Mouse (Mus musculus): ENCODE data around the gene Kxd1. TPM values are rescaled to one million over a fixed set of nuclear protein-coding genes. Genes with fewer than 3 reads are reported as not detected.

Gene Kxd1
- polyA plus RNA-seq, 1 experiment = 41.3 TPM

DNA sequence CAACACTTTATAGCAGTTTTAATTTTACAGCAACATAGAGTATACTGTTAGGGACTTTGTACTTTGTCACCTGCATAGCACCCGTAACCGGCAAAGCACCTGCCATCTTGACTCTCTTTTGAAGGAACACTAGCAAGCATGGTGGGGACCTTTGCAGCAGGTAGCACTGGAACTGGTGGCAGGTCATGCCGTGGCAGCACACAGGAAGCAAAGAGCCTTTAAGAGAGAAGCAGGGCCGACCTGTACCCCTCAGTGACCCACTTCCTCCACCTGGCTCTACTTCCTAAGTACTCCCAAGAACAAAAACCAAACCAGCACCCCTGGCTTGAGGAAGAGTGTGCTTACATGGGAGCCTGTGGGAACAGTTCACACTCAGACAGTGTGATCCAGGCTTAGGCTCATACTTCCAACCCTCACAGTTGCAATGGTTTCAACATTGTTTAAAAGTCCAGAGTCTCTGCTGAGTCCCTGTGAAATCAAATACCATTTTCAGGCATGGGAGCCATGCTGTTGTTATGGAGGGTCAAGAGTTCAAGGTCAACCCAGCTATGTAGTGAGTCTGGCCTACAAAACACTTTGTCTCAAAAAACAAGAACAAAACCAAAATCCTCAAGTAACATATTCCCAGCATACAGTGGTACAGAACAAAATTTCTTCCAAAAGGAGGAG, 27.5 kb upstream of the Kxd1 start:
- no peak for TF ChIP-seq CTCF (IDR thresholded peaks at IDR 0.05; ENCODE audit: control insufficient read depth, insufficient read depth, low read length)
- TF ChIP-seq POLR2A (IDR thresholded peaks at IDR 0.05; ENCODE audit: borderline replicate concordance, control insufficient read depth, low read depth, low read length) = no peak
- Histone ChIP-seq H3K27ac (ENCODE audit: control insufficient read depth, insufficient read depth, low read depth, low read length, poor library complexity) (no peak overlapping the region), H3K4me3 (replicated peaks; ENCODE audit: control insufficient read depth, low read depth, low read length) (no peak overlapping the region), H3K4me1 (ENCODE audit: control insufficient read depth, insufficient read depth, low read length) (peaks cover 13% of the 10 kb centered on the region)
- 47% methylated on average over 4 of the region's 4 CpGs for WGBS

DNA sequence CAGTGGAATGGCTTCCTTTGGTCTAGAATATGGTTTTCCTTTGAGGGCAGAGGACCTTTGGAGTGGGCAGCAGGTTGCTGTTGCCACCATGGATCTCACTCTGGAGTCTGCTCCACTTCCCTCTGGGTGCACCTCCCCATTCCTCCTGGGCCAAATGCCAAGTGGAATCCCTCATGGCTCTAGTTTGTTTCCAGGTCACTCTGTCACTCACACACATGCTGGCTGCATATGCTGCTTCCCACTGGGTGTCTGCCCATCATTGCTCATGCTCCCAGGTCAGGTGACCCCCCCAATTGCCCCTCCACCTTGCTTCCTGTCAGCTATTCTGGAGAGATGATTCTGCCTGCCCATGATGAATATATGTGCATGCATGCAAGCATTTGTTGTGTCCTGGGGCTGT, 26.0 kb upstream of the Kxd1 start:
- TF ChIP-seq POLR2A (IDR thresholded peaks at IDR 0.05; ENCODE audit: borderline replicate concordance, control insufficient read depth, low read depth, low read length) = no peak
- TF ChIP-seq CTCF (IDR thresholded peaks at IDR 0.05; ENCODE audit: control insufficient read depth, insufficient read depth, low read length) = no peak
- H3K4me3 ChIP-seq (replicated peaks; ENCODE audit: control insufficient read depth, low read depth, low read length) = no peak overlapping the region
- H3K4me1 ChIP-seq (ENCODE audit: control insufficient read depth, insufficient read depth, low read length) = peaks cover 12% of the 10 kb centered on the region
- H3K27ac ChIP-seq (ENCODE audit: control insufficient read depth, insufficient read depth, low read depth, low read length, poor library complexity) = no peak overlapping the region

DNA sequence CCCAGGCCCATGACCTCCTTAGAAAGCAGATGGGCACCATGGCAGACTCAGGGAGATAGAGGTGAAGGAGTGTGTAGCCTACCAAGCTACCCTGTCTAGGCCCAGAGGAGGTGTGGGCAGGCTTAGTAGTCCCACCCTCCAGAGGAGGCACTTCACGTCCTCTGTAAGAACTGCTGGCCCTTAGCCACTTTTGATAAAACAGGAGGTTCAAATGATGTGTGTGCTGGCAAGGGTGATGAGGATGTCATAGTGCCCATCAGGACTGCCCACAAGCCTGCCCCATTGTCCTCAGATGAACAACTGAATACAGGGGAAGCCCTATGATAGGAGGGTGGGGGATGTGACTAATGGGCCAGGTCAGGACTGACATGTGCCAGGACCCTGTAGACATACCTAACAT, 25.1 kb upstream of the Kxd1 start:
- no peak overlapping the region for H3K4me3 ChIP-seq (replicated peaks; ENCODE audit: control insufficient read depth, low read depth, low read length)
- peaks cover 10% of the 10 kb centered on the region; the same call in 1 of the 2 replicates for H3K4me1 ChIP-seq (ENCODE audit: control insufficient read depth, insufficient read depth, low read length)
- H3K27ac ChIP-seq (ENCODE audit: control insufficient read depth, insufficient read depth, low read depth, low read length, poor library complexity) = no peak overlapping the region
- WGBS = 52% methylated on average over 1 of the region's 1 CpGs
- TF ChIP-seq CTCF (IDR thresholded peaks at IDR 0.05; ENCODE audit: control insufficient read depth, insufficient read depth, low read length) = no peak
- TF ChIP-seq POLR2A (IDR thresholded peaks at IDR 0.05; ENCODE audit: borderline replicate concordance, control insufficient read depth, low read depth, low read length) = no peak

DNA sequence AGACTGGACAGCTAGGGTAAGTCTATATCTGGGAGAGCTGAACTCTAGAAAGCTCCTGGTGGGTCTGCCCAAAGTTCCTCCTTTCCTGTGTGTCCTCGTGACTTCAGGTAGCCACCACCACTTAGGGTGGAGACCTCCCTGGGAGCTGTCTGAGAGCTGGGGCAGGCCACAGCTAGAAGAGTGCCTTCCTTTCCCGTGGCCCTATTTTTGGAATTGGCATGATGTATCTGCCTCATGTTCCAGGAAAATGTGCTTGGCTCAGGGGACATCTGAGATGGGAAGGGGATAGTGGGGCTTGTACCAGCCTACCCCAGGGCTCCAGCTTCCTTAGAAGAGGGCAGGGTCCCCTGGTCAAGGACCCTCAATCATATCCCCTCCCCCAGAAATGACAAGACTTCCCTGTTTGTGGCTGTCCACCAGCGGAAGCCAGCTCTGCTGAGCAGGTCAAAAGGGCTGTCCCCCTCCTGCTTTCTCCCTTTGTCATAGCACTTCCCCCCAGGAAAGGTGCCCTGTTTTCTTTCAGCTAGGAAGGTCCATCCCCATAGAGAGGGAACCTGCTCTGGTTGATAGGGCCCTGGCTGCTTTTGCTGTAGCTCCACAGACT, 23.9 kb upstream of the Kxd1 start:
- TF ChIP-seq CTCF (IDR thresholded peaks at IDR 0.05; ENCODE audit: control insufficient read depth, insufficient read depth, low read length) (no peak), POLR2A (IDR thresholded peaks at IDR 0.05; ENCODE audit: borderline replicate concordance, control insufficient read depth, low read depth, low read length) (no peak)
- H3K4me3 ChIP-seq (replicated peaks; ENCODE audit: control insufficient read depth, low read depth, low read length) = no peak overlapping the region
- H3K4me1 ChIP-seq (ENCODE audit: control insufficient read depth, insufficient read depth, low read length) = peaks cover 10% of the 10 kb centered on the region; the same call in 1 of the 2 replicates
- 24% methylated on average over 3 of the region's 3 CpGs for WGBS
- H3K27ac ChIP-seq (ENCODE audit: control insufficient read depth, insufficient read depth, low read depth, low read length, poor library complexity) = no peak overlapping the region

DNA sequence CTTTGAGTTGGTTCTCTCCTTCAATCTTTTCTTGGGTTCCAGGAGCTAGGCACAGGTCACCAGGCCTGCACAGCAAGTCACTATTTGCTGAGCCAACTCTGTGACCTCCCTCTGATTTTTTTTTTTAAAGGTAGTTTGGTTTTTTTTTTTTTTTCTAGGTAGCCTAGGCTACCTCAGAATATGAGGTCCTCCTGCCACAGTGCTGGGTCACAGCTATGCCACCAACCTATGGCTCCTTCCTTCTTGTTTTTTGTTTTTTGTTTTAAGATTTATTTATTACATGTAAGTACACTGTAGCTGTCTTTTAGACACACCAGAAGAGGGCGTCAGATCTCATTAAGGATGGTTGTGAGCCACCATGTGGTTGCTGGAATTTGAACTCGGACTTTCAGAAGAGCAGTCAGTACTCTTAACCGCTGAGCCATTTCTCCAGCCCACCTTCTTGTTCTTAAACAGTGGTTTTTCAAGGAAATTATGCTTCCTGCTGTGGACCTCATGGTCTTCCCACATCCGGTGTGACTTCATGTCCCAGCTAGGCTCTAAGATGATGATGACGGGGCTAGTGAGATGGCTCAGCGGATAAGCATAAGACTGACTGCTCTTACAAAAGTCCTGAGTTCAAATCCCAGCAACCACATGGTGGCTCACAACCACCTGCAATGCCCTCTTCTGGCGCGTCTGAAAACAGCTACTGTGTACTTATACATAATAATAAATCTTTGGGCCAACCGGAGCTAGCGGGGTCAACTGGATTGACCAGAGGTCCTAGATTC, 21.8 kb upstream of the Kxd1 start:
- peaks cover 10% of the 10 kb centered on the region; the same call in 1 of the 2 replicates for H3K4me1 ChIP-seq (ENCODE audit: control insufficient read depth, insufficient read depth, low read length)
- no peak overlapping the region for H3K27ac ChIP-seq (ENCODE audit: control insufficient read depth, insufficient read depth, low read depth, low read length, poor library complexity)
- TF ChIP-seq CTCF (IDR thresholded peaks at IDR 0.05; ENCODE audit: control insufficient read depth, insufficient read depth, low read length) = peak; percentile 14; the same call in 1 of the 2 replicates
- TF ChIP-seq POLR2A (IDR thresholded peaks at IDR 0.05; ENCODE audit: borderline replicate concordance, control insufficient read depth, low read depth, low read length) = no peak
- H3K4me3 ChIP-seq (replicated peaks; ENCODE audit: control insufficient read depth, low read depth, low read length) = no peak overlapping the region
- 32% methylated on average over 10 of the region's 10 CpGs for WGBS

DNA sequence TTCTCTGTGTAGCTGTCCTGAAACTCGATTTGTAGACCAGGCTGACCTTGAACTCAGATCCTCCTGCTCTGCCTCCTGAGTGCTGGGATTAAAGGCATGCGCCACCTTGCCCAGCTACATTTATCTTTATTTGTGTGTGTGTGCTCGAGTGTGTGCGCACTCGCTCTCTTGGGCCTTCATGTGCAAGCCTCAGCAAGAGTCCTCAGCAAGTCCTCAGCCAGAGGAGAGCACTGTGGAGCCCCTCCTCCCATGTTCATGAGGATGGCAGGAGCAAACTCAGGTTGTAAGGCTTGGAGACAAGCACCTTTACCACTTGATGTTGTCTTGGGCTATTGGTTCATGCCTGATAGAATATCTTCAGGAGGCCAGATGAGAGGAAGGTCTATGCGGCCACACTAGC, 20.0 kb upstream of the Kxd1 start:
- Histone ChIP-seq H3K4me3 (replicated peaks; ENCODE audit: control insufficient read depth, low read depth, low read length) (no peak overlapping the region), H3K27ac (ENCODE audit: control insufficient read depth, insufficient read depth, low read depth, low read length, poor library complexity) (no peak overlapping the region), H3K4me1 (ENCODE audit: control insufficient read depth, insufficient read depth, low read length) (peaks cover 16% of the 10 kb centered on the region)
- TF ChIP-seq CTCF (IDR thresholded peaks at IDR 0.05; ENCODE audit: control insufficient read depth, insufficient read depth, low read length) (no peak), POLR2A (IDR thresholded peaks at IDR 0.05; ENCODE audit: borderline replicate concordance, control insufficient read depth, low read depth, low read length) (no peak)
- WGBS = 86% methylated on average over 6 of the region's 6 CpGs

DNA sequence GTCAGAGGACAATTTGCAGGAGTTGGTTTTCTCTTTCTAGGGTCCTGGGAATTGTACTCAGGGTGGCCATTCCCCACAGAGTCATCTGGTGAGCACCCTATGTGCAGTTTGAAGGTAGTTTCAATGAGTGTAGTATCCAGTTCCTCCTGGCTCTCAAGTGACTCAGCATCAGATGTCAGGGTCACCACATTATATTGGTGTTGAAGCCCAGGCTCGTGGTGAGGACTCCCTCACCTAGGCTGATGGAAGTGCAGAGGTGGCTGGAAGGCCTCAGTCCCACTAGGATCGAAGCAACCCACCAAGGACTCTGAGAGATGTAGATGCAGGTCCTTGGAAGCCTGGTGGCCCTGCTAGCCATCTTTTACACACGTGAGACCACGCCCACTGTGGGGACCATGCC, 18.7 kb upstream of the Kxd1 start:
- no peak for TF ChIP-seq CTCF (IDR thresholded peaks at IDR 0.05; ENCODE audit: control insufficient read depth, insufficient read depth, low read length)
- TF ChIP-seq POLR2A (IDR thresholded peaks at IDR 0.05; ENCODE audit: borderline replicate concordance, control insufficient read depth, low read depth, low read length) = no peak
- no peak overlapping the region for H3K27ac ChIP-seq (ENCODE audit: control insufficient read depth, insufficient read depth, low read depth, low read length, poor library complexity)
- H3K4me1 ChIP-seq (ENCODE audit: control insufficient read depth, insufficient read depth, low read length) = peaks cover 13% of the 10 kb centered on the region
- H3K4me3 ChIP-seq (replicated peaks; ENCODE audit: control insufficient read depth, low read depth, low read length) = no peak overlapping the region
- WGBS = 48% methylated on average over 4 of the region's 4 CpGs

DNA sequence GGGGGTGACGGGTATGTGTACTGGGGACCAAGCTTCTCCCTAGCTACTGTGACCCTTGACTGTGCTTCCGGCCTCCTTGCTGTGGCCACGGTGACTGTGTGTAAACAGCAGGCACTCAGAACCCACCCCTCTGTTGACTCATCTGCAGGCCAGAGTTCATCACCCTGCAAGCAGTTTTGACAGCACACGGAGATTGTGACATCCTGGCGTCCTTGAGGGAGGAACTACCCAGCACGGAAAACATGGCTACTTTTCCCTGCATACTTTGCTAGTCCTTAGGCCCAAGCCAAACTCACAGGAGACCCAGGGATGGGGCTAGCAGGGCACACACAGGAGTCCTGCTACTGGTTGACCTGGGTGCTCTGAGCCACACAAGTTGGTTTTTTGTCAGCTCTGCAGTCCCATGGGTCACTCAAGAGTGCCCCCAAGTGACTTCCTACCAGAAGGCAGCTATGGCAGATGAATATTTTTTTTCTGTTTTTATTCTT, 16.5 kb upstream of the Kxd1 start:
- 36% methylated on average over 6 of the region's 6 CpGs for WGBS
- Histone ChIP-seq H3K27ac (ENCODE audit: control insufficient read depth, insufficient read depth, low read depth, low read length, poor library complexity) (peak overlapping the region; percentile 87), H3K4me3 (replicated peaks; ENCODE audit: control insufficient read depth, low read depth, low read length) (no peak overlapping the region), H3K4me1 (ENCODE audit: control insufficient read depth, insufficient read depth, low read length) (peaks cover 12% of the 10 kb centered on the region)
- TF ChIP-seq CTCF (IDR thresholded peaks at IDR 0.05; ENCODE audit: control insufficient read depth, insufficient read depth, low read length) = peak; percentile 28; the same call in 1 of the 2 replicates
- no peak for TF ChIP-seq POLR2A (IDR thresholded peaks at IDR 0.05; ENCODE audit: borderline replicate concordance, control insufficient read depth, low read depth, low read length)
